Mouse (Mus musculus): Measurements from ENCODE around the gene Rbm17. TPM values are rescaled to one million over a fixed set of nuclear protein-coding genes. Genes with fewer than 3 reads are reported as not detected.

Gene Rbm17
- polyA plus RNA-seq, 1 experiment from 2014 or later = 205 TPM

Other genes starting within 250 kb of the Rbm17 start
- 11.7 and 13.8 TPM in 2 replicates for gene Pfkfb3, start 50.1 kb downstream of the Rbm17 start, polyA plus RNA-seq (2014; fragmentation: Nextera tagmentation; extraction: Ambion mirVana)
- not detected in 2 replicates for gene Gm17490, start 22.1 kb upstream of the Rbm17 start, polyA plus RNA-seq (2014; fragmentation: Nextera tagmentation; extraction: Ambion mirVana)
- gene Il2ra, start 38.7 kb upstream of the Rbm17 start, polyA plus RNA-seq (2014; fragmentation: Nextera tagmentation; extraction: Ambion mirVana) = 0.06 TPM in 1 of 2 replicates, not detected in the other
- 0.17 and 0.84 TPM in 2 replicates for gene Il15ra, start 101.1 kb upstream of the Rbm17 start, polyA plus RNA-seq (2014; fragmentation: Nextera tagmentation; extraction: Ambion mirVana)
- gene Fbh1, start 173.4 kb upstream of the Rbm17 start, polyA plus RNA-seq (2014; fragmentation: Nextera tagmentation; extraction: Ambion mirVana) = 136 and 139 TPM in 2 replicates
- 29.5 and 29.8 TPM in 2 replicates for gene Ankrd16, start 173.7 kb upstream of the Rbm17 start, polyA plus RNA-seq (2014; fragmentation: Nextera tagmentation; extraction: Ambion mirVana)